Mouse (Mus musculus) heart, embryonic 11.5 days (tissue): Measurements from ENCODE around the gene Acta1. TPM values are rescaled to one million over a fixed set of nuclear protein-coding genes. Genes with fewer than 3 reads are reported as not detected.

Experiments
- ATAC-seq: fragments of 200-750 bp; cut with Nextera tagmentation; replicated peaks from 2 replicates; pipeline ENCODE4 v1.8.0; 2017; ENCODE audit warnings: moderate library complexity; ENCODE audit not compliant: insufficient number of reproducible peaks, low FRiP score, low TSS enrichment
- H3K27ac ChIP-seq: fragments of 300-500 bp; sonication (generic); 2 replicates; pipeline ENCODE4 v1.5.1; 2014; ENCODE audit warnings: mild to moderate bottlenecking, low read depth, low read length
- H3K27me3 ChIP-seq: fragments of 300-500 bp; sonication (generic); 2 replicates; pipeline ENCODE4 v1.6.1; 2014; ENCODE audit warnings: mild to moderate bottlenecking, low read length, mixed read lengths; ENCODE audit not compliant: control insufficient read depth, insufficient read depth
- H3K36me3 ChIP-seq: fragments of 300-500 bp; sonication (generic); 2 replicates; pipeline ENCODE4 v1.6.1; 2014; ENCODE audit warnings: mild to moderate bottlenecking, low read length, moderate library complexity, mixed read lengths; ENCODE audit not compliant: control insufficient read depth, insufficient read depth
- H3K4me1 ChIP-seq: fragments of 300-500 bp; sonication (generic); 2 replicates; pipeline ENCODE4 v1.6.1; 2014; ENCODE audit warnings: low read length; ENCODE audit not compliant: control insufficient read depth, insufficient read depth
- H3K4me2 ChIP-seq: fragments of 300-500 bp; sonication (generic); 2 replicates; pipeline ENCODE4 v1.6.1; 2014; ENCODE audit warnings: mild to moderate bottlenecking, moderate library complexity
- H3K4me3 ChIP-seq: fragments of 300-500 bp; sonication (generic); 2 replicates; pipeline ENCODE4 v1.5.1; 2014; ENCODE audit warnings: low read depth, low read length
- H3K9ac ChIP-seq: fragments of 300-500 bp; sonication (generic); 2 replicates; pipeline ENCODE4 v1.6.1; 2014; ENCODE audit warnings: mild to moderate bottlenecking, low read depth, low read length, moderate library complexity
- H3K9me3 ChIP-seq: fragments of 300-500 bp; sonication (generic); replicated peaks from 2 replicates; pipeline ENCODE4 v1.6.1; 2016; ENCODE audit warnings: low read length; ENCODE audit not compliant: control insufficient read depth
- WGBS: fragments of 180-500 bp; shearing (Covaris S2); extraction: QIAGEN DNeasy Blood & Tissue Kit; methylation state at CpG from one replicate; pipeline ENCODE4 v1.1.7; 2014; ENCODE audit not compliant: insufficient replicate concordance; 5-methylcytosine and 5-hydroxymethylcytosine counted together
- polyA plus RNA-seq: library from polyadenylated mRNA; unstranded; fragments of >200 nt; fragmentation: Nextera tagmentation; extraction: Ambion mirVana; gene quantifications from 2 replicates; pipeline ENCODE4 v1.2.1, GENCODE M21; 2014

The Acta1 gene
- polyA plus RNA-seq, 1 experiment from 2014 or later: 558 TPM

DNA sequence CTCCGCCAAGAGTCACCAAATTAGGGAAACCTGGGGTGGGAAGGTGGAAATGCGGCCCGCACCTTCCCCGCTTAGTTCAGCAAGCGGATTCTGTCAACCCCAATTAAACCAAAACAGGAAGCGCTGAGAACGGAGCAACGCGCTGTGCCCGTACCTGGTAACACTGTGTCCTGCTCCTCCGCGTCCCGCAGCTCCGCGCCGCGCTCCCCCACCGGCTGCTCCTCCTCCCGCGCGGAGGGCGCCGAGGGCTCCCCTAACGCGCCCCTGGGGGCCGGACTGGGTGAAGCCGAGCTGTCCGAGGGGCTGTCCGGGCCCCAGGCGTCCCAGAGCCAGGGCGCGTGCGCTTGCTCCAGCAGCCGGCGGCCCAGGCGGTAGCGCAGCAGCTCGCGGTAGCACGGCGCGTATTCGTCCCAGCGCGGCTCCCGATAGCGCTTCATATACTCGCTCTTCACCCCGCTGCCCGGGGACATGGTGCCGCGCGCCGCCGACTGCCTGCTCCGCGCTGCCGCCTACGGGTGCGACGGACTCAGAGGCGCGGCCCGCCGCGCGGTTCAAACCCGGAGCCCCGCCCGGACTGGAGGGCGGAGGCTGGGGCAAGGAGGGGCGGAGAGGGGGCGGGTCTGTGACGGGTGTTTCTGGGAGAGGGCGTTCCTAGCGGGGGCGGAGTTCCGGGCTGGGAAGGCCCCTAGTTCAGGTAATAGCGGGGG, 35.5 kb downstream of the Acta1 start:
- WGBS: under 1% methylated on average over 68 of the region's 79 CpGs
- peak overlapping the region; percentile 50; the same call in 1 of the 2 replicates for H3K27ac ChIP-seq
- peaks cover 4% of the 10 kb centered on the region for H3K27me3 ChIP-seq

DNA sequence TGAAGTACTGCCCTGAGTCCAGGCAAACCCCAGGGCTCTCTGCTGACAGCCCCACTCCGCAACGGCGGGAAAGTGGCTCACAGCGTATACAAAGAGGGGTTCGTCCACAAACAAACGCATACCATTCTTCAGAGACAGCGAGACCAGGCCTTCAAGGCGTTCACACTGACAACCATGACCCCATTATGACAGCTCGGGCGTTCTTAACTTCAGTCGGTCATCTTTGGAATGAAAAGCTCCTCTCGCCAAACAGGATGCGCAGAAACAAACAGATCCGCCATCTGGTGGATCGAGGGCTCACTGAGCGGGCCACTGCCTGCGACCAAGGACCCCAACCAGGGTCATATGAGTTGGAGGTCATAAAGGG, 36.0 kb downstream of the Acta1 start:
- no peak; the same call in 1 of the 2 replicates for ATAC-seq

More for the DNA sequence above, 35.5 kb downstream of the Acta1 start:
- Histone ChIP-seq H3K9ac (peak overlapping the region; percentile 76), H3K4me2 (peak overlapping the region; percentile 70), H3K4me1 (peaks cover 7% of the 10 kb centered on the region), H3K36me3 (no peaks in the 10 kb centered on the region), H3K4me3 (peak overlapping the region; percentile 94), H3K9me3 (no peaks in the 10 kb centered on the region)
- ATAC-seq: peak; percentile 96

DNA sequence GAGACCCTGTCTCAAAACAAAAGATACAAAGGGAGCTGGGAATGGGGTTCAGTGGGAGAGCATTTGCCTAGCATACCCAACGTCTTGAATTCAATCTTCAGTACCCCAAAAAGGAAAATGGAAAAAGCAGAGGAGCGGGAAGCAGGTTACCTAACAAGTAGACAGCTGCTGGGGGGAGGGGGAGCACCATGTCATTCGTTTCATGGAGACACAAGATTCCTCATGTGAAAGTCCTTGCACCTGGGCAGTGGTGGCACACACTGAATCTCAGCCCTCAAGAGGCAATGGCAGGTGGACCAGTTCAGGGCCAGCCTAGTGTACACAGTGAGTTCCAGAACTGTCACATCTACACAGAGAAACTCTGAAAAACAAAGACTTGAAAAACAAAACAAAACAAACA, 37.2 kb downstream of the Acta1 start:
- H3K4me2 ChIP-seq: no peak overlapping the region
- no peak overlapping the region for H3K4me3 ChIP-seq
- peaks cover 4% of the 10 kb centered on the region for H3K27me3 ChIP-seq
- H3K4me1 ChIP-seq: peaks cover 7% of the 10 kb centered on the region
- ATAC-seq: no peak
- no peak overlapping the region for H3K9ac ChIP-seq
- 70% methylated on average over 3 of the region's 3 CpGs for WGBS
- no peaks in the 10 kb centered on the region for H3K9me3 ChIP-seq
- H3K36me3 ChIP-seq: no peaks in the 10 kb centered on the region
- H3K27ac ChIP-seq: no peak overlapping the region

More for the DNA sequence above, 36.0 kb downstream of the Acta1 start:
- H3K27ac ChIP-seq: 0 out of 2 replicates have a peak overlapping the region, but pooled peaks have one; percentile 50
- H3K9ac ChIP-seq: peak overlapping the region; percentile 76
- peaks cover 4% of the 10 kb centered on the region for H3K27me3 ChIP-seq
- H3K4me1 ChIP-seq: peaks cover 7% of the 10 kb centered on the region
- H3K9me3 ChIP-seq: no peaks in the 10 kb centered on the region
- WGBS: under 1% methylated on average over 17 of the region's 17 CpGs
- H3K4me2 ChIP-seq: peak overlapping the region; percentile 70
- no peaks in the 10 kb centered on the region for H3K36me3 ChIP-seq
- peak overlapping the region; percentile 94 for H3K4me3 ChIP-seq

DNA sequence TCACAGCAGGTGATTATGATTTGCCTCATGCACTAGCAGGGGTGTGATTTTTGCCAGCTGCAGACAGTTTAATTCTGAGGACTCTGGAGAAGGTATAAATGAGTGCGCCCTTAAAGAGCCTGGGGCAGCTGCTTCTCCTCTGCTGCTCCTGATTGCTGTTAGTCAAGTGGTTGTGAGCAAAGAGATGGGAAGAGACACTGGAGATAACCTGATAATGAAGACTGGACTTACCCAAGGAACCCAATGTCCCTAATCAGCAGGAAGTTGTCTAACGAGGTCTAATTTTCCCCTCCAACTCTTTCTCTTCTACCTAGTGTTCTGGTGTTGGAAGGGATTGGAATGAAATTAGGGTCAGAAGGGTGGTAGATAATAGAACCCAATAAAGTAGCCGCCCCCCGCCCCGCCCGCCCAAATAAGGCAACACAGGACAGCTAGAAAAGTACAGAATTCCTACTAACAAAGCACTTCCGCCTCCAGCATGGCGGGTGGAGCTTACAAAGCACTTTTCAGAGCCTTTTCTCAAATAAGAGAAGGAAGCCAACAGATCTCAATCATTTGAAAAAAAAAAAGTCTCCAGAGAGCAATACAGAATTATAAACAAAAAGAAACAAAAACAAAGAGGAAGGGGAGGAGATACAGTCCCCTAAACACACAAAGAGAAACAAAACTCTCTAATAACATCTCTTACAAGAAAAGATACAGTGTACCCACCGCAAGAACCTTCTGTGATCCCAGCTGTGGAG, 39.6 kb downstream of the Acta1 start:
- 81% methylated on average over 9 of the region's 9 CpGs for WGBS

DNA sequence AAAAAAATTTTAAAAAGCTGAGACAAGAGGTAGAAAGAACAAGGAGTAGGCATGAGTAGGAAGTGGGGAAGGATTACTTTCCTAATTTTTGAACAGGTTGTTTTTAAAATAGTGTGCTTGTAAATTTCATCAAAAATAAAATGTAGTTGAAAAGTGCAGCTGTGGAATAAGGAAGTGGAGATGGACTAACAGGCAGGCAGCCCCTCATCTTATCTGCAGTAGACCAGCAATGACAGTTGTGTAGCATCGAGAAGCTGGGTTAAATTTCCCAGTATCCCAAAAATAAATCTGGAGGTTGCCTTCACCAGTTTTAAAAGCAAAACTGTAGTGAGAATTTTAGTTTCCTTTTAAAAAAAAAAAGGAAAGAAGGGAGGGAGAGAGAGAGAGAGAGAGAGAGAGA, 40.3 kb downstream of the Acta1 start:
- Histone ChIP-seq H3K36me3 (no peaks in the 10 kb centered on the region), H3K27me3 (no peaks in the 10 kb centered on the region; the same call in 1 of the 2 replicates), H3K4me2 (no peak overlapping the region), H3K4me1 (peaks cover 7% of the 10 kb centered on the region), H3K4me3 (no peak overlapping the region), H3K9me3 (no peaks in the 10 kb centered on the region), H3K27ac (no peak overlapping the region), H3K9ac (no peak overlapping the region)
- WGBS: 64% methylated on average over 1 of the region's 1 CpGs
- no peak for ATAC-seq

More for the DNA sequence above, 39.6 kb downstream of the Acta1 start:
- H3K27me3 ChIP-seq: no peaks in the 10 kb centered on the region; the same call in none of the 2 replicates
- no peak overlapping the region for H3K9ac ChIP-seq
- H3K4me2 ChIP-seq: no peak overlapping the region
- ATAC-seq: no peak
- H3K4me3 ChIP-seq: no peak overlapping the region
- no peaks in the 10 kb centered on the region for H3K9me3 ChIP-seq
- no peaks in the 10 kb centered on the region for H3K36me3 ChIP-seq
- H3K4me1 ChIP-seq: peaks cover 7% of the 10 kb centered on the region
- H3K27ac ChIP-seq: no peak overlapping the region

DNA sequence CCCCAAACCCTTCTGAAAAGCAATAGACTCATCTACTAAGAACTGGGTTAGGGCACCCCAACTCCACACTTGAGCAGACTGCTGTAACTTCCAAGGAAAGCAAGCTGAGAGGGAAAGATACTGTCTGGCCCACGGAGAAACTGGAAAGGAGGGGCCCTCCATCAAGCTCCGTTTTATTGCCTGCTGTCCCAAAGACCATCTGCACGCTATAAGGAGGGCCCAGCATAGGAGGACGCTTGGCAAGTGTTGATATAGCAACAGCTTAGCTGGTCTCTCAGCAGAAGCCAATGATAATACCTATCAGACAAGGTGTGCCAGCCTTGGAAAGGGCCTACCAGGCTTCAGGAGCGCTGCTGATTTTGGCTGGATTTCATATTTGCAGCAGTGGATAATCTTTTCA, 43.0 kb downstream of the Acta1 start:
- Histone ChIP-seq H3K4me3 (no peak overlapping the region), H3K36me3 (no peaks in the 10 kb centered on the region), H3K27ac (no peak overlapping the region), H3K9ac (no peak overlapping the region), H3K9me3 (no peaks in the 10 kb centered on the region), H3K4me2 (no peak overlapping the region), H3K27me3 (no peaks in the 10 kb centered on the region), H3K4me1 (no peaks in the 10 kb centered on the region; the same call in 1 of the 2 replicates)
- WGBS: 74% methylated on average over 5 of the region's 5 CpGs
- ATAC-seq: no peak

DNA sequence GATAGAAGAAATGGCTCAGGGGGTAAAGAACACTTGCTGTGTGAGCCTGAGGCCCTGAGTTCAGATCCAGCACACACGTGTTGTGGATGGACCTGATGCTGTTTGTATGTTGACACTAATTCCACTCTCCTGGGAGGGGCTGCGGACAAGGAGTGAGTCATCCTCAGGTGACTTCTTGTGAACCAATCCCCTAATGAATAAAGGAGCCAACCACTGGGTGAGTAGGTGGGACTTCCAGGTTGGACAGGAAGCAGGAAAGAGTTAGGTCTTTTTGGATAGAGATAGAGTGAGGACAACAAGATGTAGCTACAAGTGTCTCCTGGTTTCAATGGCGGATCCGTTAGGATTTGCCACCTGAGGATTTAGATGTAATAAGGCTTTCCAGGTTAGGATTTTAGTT, 45.2 kb downstream of the Acta1 start:
- Histone ChIP-seq H3K36me3 (no peaks in the 10 kb centered on the region), H3K4me3 (no peak overlapping the region), H3K4me1 (no peaks in the 10 kb centered on the region), H3K9ac (no peak overlapping the region), H3K4me2 (no peak overlapping the region), H3K27me3 (no peaks in the 10 kb centered on the region), H3K27ac (no peak overlapping the region), H3K9me3 (no peaks in the 10 kb centered on the region)
- no peak for ATAC-seq
- 77% methylated on average over 4 of the region's 4 CpGs for WGBS

DNA sequence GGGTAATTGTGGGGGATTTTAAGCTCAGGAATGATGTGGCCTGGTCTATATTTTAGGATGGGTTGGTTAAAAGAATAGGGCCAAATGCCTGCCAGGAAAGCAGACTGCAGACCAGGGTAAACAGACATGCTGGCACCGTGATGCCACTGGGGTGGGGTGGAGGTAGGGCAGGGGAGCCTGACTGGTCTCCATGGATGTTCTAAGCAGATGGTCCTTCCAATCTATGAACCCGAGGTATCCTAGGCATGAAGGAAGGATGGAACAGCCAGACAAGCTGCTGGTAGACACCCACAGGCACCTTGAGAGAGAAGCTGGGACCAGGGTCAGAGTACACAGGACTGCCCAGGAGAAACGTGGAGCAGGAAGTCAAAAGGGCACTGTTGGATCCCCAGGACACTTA, 47.0 kb downstream of the Acta1 start:
- WGBS: 68% methylated on average over 3 of the region's 3 CpGs
- no peak for ATAC-seq
- H3K9ac ChIP-seq: no peak overlapping the region

More for the DNA sequence above, 47.0 kb downstream of the Acta1 start:
- no peak overlapping the region for H3K4me3 ChIP-seq
- H3K4me2 ChIP-seq: no peak overlapping the region
- no peak overlapping the region for H3K27ac ChIP-seq
- H3K9me3 ChIP-seq: no peaks in the 10 kb centered on the region
- no peaks in the 10 kb centered on the region for H3K36me3 ChIP-seq
- H3K27me3 ChIP-seq: no peaks in the 10 kb centered on the region
- no peaks in the 10 kb centered on the region for H3K4me1 ChIP-seq
